Mouse (Mus musculus): ENCODE data around the gene Mterf1b.

- TF ChIP-seq CTCF (IDR thresholded peaks at IDR 0.05) (no peak), POLR2A (IDR thresholded peaks at IDR 0.05; ENCODE audit: insufficient read depth, low read depth, low read length) (no peak)
These were observed 52.8 kb downstream of the Mterf1b start for GRCm38 (mm10) chr5:4245004-4245403.

All from heart, adult 2 months (tissue).